Mouse (Mus musculus) left cerebral cortex, postnatal 25 days (tissue): ENCODE measurements around the gene Slx4ip. TPM values are rescaled to one million over a fixed set of nuclear protein-coding genes. Genes with fewer than 3 reads are reported as not detected.
A peak's percentile ranks its signal among the peaks of the same experiment; 100 is the strongest.

Experiments used
- DNase-seq, 2 experiments: peaks; one replicate each; pipeline ENCODE4 v3.0.0; 2022; ENCODE audit warnings: low spot score in 2 of 2, mixed read lengths in 1 of 2
- intact Hi-C: fragments of 180-260 bp; cut with DNase I; formaldehyde crosslinking; loops from one replicate; pipeline ENCODE4 v1.15.1; 2025
- total RNA-seq, 2 experiments: library from RNA; stranded (reverse); gene quantifications; 2 replicates each; pipeline ENCODE4 v1.2.3; 2021

Gene Slx4ip
- total RNA-seq, 2 experiments from 2014 or later, result 9.3 to 10.0 TPM

GRCm38 (mm10) chr2:136936391-136937288, 45.6 kb downstream of the Slx4ip start:
- intact Hi-C loops, result no loop called here
- no peak for DNase-seq

DNA sequence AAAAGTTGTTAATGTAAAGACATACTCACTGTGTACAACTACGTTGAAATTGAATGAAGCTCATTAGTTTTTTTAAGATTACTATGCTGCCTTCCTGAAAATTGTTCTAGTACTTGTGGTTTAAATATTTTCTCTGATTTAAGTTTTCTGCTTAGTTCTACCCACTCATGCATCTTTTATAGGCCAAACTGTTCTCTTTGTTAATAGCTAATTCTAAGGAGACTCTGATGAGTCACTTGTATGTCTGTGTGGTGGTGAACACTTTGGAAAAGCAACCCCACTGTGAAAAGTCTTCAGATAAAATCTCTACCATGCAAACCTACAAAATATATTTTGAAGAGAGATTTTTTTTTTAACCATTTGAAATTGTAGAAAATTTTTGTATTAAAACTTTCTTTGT, 47.2 kb downstream of the Slx4ip start:
- intact Hi-C loops, result no loop called here
- no peak for DNase-seq

DNA sequence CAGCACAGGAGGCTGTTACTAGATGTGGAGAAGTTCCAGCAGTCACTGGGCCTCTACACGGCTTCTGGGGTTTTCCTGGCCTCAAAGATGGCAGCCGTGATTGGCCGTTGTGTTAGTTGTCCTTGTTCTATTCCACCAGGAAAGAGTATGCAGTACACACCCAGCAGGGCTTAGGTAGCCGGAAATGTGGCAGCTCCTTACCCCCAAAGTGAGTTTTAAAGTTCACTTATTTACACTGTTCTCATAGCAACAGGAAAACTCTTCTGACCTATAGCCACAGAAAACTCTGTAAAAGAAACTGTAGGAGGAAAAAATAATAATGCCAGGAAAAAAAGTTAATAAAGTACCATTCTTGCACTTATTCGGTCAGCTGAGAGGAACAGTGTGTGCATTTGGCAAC, 55.3 kb downstream of the Slx4ip start:
- no peak for DNase-seq
- intact Hi-C loops, result no loop called here

GRCm38 (mm10) chr2:136947500-136947899, 56.5 kb downstream of the Slx4ip start:
- intact Hi-C loops, result no loop called here
- no peak for DNase-seq

GRCm38 (mm10) chr2:136947937-136948336, 56.9 kb downstream of the Slx4ip start:
- peak in 1 of 2 experiments; percentile 12 for DNase-seq

DNA sequence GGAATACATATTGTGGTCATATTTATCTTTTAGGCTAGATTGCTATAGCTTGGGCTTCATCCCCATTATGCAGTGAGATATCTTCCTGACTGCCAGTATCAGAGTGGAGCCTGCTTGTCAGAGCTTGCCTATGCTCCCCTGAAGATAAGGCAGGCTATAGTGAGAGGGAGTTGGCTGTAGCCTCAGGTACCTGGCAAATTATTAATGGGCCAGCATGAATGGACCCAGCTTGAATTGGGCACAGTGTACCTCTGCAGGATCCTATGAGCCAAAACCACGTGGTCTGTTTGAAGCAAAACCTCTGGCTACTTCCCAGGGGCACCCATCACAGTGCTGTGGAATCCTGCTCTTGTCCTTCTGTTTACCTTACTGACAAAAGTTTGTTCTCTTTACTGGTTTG, 61.2 kb downstream of the Slx4ip start:
- no peak for DNase-seq
- intact Hi-C loops, result no loop called here

More at GRCm38 (mm10) chr2:136947937-136948336, 56.9 kb downstream of the Slx4ip start:
- intact Hi-C loops, result no loop called here

GRCm38 (mm10) chr2:136955726-136956571, 64.9 kb downstream of the Slx4ip start:
- no peak for DNase-seq
- intact Hi-C loops, result no loop called here

DNA sequence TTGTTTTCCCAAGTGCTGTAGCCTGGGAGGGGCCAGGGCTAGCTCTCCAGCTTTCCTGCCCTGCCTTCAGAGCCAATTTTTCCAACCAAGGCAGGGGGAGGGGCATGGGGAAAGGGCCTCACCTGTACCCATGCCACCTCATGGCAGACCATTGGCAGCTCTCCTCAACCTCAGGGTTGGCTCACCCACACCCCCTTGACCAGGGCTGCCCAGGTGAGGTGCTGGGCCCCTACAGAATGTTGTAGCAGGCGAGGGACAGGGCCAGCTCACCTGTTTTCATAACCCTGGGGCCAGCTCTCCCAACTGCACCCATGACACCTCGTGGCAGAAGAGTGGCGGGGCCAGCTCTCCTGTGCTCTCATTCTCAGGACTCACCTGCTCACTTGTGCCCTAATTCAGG, 67.7 kb downstream of the Slx4ip start:
- intact Hi-C loops, result no loop called here
- DNase-seq, result no peak

DNA sequence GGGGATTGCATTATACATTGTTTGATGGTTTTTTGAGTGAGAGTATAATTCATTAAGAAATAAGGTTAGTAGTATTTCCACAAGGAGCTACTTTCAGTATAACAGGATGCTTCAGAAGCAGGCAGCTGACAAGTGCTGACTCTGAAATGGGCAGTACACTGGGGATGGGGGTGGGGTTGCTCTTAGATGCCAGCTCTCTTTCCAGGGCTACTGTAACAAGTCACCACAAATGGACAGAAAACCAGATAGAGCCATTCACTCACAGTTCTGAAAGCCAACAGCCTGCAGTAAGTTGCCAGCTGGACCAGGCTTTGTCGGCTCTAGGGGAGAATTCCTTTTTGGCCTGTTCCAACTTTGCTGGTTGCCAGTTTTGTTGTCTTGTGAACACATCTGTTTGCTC, 84.8 kb downstream of the Slx4ip start:
- intact Hi-C loops, result no loop called here
- DNase-seq, result no peak

GRCm38 (mm10) chr2:136979056-136979772, 88.2 kb downstream of the Slx4ip start:
- DNase-seq, result no peak
- intact Hi-C loops, result no loop called here

GRCm38 (mm10) chr2:136981062-136981879, 90.3 kb downstream of the Slx4ip start:
- DNase-seq, result no peak
- intact Hi-C loops, result no loop called here

- intact Hi-C loops, result no loop called here
- no peak for DNase-seq
Measured at GRCm38 (mm10) chr2:136983959-136984358, 92.9 kb downstream of the Slx4ip start.

DNA sequence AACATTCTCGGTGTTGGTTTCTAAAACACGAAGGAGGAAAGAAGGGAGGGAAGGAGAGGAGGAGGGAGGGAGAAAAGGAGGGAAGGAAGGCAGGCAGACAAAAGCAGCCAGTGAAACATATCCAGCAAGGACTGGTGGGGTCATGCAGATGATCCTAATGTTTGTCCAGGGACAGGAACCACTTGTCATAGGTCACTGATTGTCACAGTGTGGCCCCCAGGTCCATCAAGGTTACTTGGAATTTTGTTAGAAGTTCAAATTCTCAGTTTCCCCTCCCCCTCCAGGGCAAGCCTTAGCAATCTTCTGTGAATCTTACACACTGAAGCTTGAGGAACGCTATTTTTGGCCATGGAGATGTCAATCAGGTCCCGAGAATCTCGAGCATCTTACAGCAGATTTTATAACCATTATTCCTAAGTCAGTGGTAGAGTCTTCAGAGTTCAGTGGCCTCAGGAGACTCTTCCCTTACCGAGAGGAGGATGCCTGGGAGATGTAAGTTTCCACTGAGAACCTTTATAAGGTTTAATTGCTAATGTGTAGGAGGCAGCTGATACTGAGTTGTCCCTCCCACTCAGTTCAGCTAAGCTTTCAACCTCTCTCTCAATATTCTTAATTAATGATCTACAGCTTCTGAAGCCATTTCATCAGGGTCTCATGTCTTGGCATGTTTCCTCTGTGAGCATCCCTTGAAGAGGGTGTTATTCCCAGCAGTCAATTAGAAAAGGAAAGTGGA, 95.1 kb downstream of the Slx4ip start:
- DNase-seq, result no peak
- intact Hi-C loops, result no loop called here

DNA sequence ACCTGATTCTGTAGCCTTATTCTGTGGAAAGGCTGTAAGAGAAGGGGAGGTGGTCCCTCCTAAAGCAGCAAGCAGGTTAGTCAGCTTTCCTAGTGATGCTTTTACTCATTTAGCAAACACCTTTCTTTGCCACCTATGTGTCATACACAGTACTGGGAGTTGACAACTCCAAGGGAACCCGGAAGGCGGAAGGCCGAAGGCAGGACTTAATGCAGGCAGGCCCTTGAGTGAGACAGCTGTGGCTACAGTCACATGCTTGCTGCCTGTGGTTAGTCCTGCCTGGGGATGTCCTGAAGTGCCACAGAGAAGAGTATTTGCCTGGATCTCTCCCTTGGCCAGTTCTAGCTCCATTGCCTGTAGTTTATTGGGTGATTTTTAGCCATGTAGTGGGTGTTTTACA, 102.1 kb downstream of the Slx4ip start:
- no peak for DNase-seq
- intact Hi-C loops, result no loop called here

DNA sequence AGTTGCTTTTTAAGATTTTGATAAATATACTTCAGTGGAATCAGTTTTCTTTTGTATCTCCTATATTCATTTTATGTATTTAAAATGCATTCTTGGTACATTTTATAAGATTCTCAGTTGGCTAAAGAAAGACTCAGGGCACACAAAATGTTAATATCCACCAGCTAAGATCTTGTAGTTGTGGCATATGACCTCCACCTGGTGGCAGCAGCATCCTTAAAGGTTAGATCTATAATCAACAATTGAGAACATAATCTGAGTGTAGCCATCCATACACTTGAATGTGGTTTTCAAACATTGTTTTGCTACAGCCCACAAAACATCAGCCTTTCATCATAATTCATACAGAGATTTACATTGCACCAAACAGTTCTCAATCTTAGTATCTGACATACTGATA, 106.1 kb downstream of the Slx4ip start:
- DNase-seq, result no peak
- intact Hi-C loops, result loop anchor here (5.0 kb wide), 1 partner anchor 735 kb away; no protein-coding TSS in a partner anchor

- intact Hi-C loops, result no loop called here
- DNase-seq, result no peak
Measured at GRCm38 (mm10) chr2:137002031-137002430, 111.0 kb downstream of the Slx4ip start.

- intact Hi-C loops, result no loop called here
- no peak for DNase-seq
Measured at GRCm38 (mm10) chr2:137006656-137007055, 115.6 kb downstream of the Slx4ip start.

- intact Hi-C loops, result no loop called here
- no peak for DNase-seq
Measured at GRCm38 (mm10) chr2:137011980-137012379, 121.0 kb downstream of the Slx4ip start.
